Mouse (Mus musculus) Muller cell, postnatal 12 days (primary cell): ENCODE results near the gene Agpat2.

ENCODE experiments used
- DNase-seq: peaks from one replicate; pipeline ENCODE4 v3.0.0-alpha.2; 2015; ENCODE audit errors: inconsistent ontology term

Agpat2 gene

DNA sequence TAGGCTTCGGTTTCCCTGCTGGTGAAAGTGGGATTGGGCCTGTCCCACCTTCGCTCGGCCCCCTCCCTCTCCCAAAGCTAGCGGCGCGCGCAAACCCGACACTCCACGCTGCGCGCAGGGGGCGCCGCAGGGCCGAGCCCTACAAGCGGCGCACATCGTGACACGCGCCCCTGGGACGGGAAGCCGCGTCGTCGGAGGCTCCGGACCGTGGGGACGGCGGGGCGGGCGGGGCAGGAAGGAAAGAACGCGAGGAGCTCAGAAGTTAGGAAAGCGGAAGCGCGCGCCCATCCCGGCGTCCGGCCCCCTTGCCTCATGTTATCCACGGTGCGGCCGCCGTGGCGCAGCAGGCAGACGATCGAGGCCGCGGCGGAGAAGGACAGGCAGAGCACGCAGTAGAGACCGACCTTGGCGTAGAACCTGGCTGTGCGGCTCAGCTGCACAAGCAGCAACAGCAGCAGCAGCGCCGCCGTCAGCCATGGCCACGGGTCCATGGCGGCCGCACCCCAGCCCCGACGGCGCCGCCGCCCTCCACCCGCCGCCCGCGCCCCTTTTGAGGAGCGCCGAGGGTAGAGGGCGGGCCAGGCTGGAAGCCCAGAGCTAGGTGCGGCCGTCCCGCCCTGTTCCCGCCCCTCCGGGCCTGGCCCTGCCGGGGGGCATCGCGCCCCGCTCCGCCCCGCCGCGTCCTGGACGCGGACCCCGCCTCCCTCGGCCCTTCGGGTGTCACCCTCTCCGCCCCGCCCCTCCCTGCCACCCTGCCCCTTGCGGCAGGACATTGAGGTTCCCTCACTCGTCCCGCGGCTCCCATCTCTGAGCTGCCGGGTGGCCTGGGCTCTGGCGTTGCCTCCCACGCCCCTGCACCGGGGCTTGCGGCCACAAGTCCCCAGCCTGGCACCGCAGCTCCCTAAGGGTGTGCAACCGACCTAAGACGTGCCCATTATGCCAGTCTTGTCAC, at the start of gene Agpat2:
Gene Agpat2 (minus strand): TSS at position 698 of the 952 bp plus-strand sequence.
- peak; percentile 90 for DNase-seq

DNA sequence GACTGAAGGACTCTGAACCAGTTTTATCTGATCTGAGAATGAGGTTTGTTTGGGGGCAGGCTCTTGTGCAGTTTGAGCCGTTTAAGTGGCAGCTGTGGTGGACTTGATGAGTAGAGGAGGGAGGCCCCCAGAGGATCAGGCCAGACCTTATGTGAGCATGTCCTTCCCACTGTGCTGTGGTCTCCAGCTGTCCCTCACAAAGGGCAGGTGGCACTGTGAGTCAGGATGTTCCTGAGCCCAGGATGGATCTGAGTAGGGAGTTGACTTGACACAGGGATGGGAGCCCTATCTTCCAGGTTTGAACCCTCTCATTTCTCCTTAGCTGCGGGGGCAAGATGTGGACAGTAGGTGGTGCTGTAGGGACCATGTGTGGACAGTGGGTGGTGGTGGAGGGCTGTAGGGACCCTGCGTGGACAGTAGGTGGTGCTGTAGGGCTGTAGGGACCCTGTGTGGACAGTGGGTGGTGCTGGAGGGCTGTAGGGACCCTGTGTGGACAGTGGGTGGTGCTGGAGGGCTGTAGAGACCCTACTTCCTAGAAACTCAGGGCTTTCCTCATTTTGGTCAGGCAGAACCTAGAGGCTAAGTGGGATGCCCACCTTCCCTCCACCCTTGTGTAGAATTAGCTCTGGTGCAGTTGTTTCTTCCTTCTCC, 42.6 kb upstream of the Agpat2 start:
- DNase-seq: peak; percentile 92

- no peak for DNase-seq
Observed at GRCm38 (mm10) chr2:26643942-26644341, 39.7 kb upstream of the Agpat2 start.

GRCm38 (mm10) chr2:26641006-26641647, 36.9 kb upstream of the Agpat2 start:
- DNase-seq: no peak

- peak; percentile 91 for DNase-seq
Observed at GRCm38 (mm10) chr2:26639838-26640830, 35.9 kb upstream of the Agpat2 start.

- DNase-seq: no peak
Observed at GRCm38 (mm10) chr2:26639083-26639482, 34.9 kb upstream of the Agpat2 start.

DNA sequence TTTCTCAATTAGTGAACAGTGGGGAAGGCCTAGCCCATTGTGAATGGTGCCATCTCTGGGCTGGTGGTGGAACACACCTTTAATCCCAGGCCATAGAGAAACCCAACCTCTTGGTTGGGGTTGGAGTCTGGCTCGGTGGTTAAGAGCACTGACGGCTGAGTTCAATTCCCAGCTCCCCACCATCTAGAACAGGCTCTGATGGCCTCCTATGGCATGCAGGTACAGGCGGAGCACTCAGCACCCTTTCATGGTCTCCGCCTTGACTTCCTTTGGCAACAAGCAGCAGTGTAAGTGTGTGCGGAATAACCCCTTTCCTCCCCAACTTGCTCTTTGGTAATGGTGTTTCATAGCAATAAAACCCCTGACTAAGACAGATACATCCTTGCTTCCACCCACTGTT, 34.4 kb upstream of the Agpat2 start:
- no peak for DNase-seq

- DNase-seq: no peak
Observed at GRCm38 (mm10) chr2:26638039-26638438, 33.8 kb upstream of the Agpat2 start.

DNA sequence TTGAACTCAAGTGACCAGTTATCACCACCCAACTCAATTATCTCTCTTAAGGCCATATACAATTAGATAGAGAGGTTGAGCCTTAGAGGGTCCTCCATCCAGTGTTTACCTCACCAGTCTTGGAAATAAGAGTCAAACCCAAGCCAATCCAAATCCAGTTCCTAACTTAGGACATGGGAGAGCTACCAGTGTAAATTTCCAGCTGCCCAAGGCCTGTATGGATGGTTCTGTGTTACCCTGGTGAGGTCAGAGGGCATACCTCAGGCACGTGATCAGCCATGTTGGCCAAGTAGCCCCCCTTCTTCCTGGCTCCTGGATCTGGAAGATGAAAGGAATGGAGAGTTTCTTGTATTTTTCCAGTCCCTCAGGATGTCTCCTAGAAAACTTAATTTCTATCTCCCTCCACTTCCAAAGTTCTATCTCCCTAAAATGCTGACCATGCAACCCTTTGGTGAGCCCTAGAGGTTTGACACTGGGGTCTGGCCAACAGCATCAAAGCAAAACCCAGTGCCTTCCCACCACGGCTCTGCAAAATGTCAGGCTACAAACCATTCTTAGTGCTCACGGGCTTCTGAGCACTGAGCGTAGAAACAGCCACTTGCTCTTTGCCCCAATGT, 33.2 kb upstream of the Agpat2 start:
- DNase-seq: no peak

- no peak for DNase-seq
Observed at GRCm38 (mm10) chr2:26636325-26636635, 32.1 kb upstream of the Agpat2 start.

- DNase-seq: no peak
Observed at GRCm38 (mm10) chr2:26635489-26636324, 31.5 kb upstream of the Agpat2 start.

GRCm38 (mm10) chr2:26634629-26635488, 30.6 kb upstream of the Agpat2 start:
- DNase-seq: no peak

DNA sequence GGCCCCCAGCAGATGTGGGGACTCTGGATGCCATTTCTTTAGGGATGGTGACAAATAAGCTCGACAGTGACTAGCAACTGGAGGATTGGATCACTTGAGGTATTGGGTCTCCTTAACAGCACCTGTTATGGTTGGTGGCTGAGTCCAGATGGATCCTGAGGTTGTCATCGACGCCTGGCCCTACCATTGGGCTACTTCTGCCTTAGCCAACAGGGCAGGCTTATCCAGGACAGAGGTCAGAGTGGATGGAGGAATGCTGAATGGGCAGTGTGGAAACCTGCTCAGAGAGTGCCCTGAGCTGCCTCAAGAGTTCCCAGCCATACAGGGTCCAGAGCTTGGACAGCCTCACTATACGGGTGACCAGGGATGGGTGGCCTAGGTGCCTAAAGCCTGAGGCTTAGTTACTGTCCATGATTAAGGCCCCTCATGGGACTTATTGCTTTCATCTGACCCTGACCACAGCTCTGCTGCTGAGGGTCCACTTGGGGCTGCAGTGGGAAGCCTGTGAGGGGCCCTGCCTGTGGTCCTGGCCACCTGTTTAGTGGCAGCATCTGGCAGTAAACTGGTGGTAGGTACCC, 29.8 kb upstream of the Agpat2 start:
- no peak for DNase-seq

DNA sequence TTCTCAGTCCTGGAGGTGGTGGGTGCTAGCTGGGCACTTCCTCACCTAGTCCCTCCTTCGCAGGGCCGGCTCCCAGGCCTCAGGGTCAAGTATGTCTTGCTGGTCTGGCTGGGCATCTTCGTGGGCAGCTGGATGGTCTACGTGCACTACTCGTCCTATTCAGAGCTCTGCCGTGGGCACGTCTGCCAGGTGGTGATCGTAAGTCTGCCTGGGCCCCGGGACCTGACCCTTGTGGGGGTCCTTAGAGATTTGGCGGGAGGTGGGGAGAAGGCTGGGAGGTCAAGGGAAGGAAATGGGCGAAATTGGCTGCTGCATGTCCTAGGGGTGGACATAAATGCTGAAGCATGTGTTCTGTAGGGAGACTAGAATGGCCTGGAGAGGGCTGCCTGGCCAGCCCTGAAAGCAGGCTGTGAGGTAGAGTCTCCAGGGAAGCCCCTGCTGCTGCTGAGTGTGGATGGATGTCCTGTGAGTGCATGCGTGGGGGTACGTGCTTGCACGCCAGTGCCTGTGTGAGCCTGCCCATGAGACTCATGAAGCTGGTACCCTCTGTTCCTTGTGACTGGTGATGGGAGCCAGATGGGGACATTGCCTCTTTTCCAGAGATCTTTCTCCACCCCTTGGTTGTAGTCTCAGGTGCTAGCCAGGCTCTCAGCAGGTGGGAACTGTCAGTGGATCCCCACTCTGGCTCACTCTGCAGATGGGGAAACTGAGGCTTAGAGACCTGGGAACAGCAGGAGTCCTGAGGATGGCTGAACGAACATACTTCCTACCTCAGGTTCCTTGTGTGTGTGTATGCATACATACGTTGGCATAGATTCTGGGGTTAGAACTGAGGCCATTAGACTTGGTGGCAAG, 28.6 kb upstream of the Agpat2 start:
- DNase-seq: no peak

DNA sequence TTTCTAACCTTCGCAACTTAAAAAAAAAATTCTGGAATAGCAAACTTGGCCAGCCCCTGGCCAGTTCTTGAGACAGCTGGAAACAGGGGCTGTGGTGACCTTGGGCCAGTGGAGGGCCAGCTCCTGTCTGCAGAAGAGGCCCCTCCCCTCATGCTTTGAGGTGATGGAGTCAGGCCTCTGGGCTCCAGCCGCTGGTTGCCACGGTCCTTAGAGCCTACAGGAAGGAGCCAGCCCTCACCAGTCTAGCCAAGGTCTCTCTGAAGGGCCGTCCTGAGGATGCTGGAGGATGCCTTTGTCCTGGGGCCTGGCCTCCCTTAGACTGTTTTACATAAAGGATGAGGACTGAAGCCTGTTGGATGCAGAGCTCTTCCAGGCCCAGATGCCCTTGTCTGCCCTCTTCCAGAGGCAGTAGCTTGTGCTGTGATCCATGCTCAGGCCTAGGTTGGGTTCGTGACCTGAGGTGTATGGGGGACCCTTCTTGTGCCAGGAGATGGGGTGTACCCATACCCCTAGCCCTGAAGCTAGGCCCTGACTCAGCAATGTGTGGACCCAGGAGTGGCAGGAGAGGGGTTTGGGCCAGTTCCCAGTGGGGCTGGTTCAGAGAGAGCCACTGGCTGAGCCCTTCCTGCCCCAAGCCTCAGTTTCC, 24.7 kb upstream of the Agpat2 start:
- DNase-seq: peak; percentile 21

- DNase-seq: peak; percentile 85
Observed at GRCm38 (mm10) chr2:26627921-26628739, 23.9 kb upstream of the Agpat2 start, which contains the start of gene Fam69b. TSS of gene Fam69b (plus strand) at chr2:26628457.
